Mouse (Mus musculus) cortical plate, adult 2 months (tissue): ENCODE data around the gene Tdrd6. TPM values are rescaled to one million over a fixed set of nuclear protein-coding genes. Genes with fewer than 3 reads are reported as not detected.

Source experiments
- H3K27ac ChIP-seq: fragments of 200-500 bp; 2 replicates; pipeline ENCODE4 v1.5.1; 2012; ENCODE audit warnings: low read length, control low read depth, inconsistent platforms; ENCODE audit not compliant: insufficient read depth
- H3K4me1 ChIP-seq: fragments of 200-500 bp; 2 replicates; pipeline ENCODE4 v1.6.1; 2011; ENCODE audit warnings: low read length; ENCODE audit not compliant: control insufficient read depth, insufficient read depth
- H3K4me3 ChIP-seq: fragments of 200-500 bp; 2 replicates; pipeline ENCODE4 v1.5.1; 2011; ENCODE audit warnings: mild to moderate bottlenecking, low read length, control low read depth; ENCODE audit not compliant: insufficient read depth
- CTCF ChIP-seq: fragments of 200-500 bp; IDR thresholded peaks from 2 replicates; pipeline ENCODE4 v1.5.1; 2011; ENCODE audit warnings: mild to moderate bottlenecking, control low read depth, low read length; ENCODE audit not compliant: insufficient read depth; ENCODE audit errors: extremely low read depth
- POLR2A ChIP-seq: fragments of 200-500 bp; IDR thresholded peaks from 2 replicates; pipeline ENCODE4 v1.6.1; 2011; ENCODE audit warnings: mild to moderate bottlenecking, low read length, control low read depth; ENCODE audit not compliant: insufficient read depth; ENCODE audit errors: extremely low read depth
- polyA plus RNA-seq: library from polyadenylated mRNA; depleted of rRNA; stranded (reverse); fragments of >200 nt; gene quantifications from 2 replicates; pipeline ENCODE4 v1.2.3, GENCODE M21; 2012

The Tdrd6 gene
- polyA plus RNA-seq, 1 experiment, result 1.4 TPM

GRCm38 (mm10) chr17:43649641-43650436, 19.7 kb upstream of the Tdrd6 start:
- H3K4me1 ChIP-seq, result no peaks in the 10 kb centered on the region
- H3K27ac ChIP-seq, result no peak overlapping the region
- peak; percentile 44; the same call in 1 of the 2 replicates for TF ChIP-seq CTCF
- TF ChIP-seq POLR2A, result no peak
- no peak overlapping the region for H3K4me3 ChIP-seq

- H3K4me1 ChIP-seq, result no peaks in the 10 kb centered on the region
- H3K4me3 ChIP-seq, result no peak overlapping the region
- 0 out of 2 replicates have a peak overlapping the region, but pooled peaks have one; percentile 34 for H3K27ac ChIP-seq
- TF ChIP-seq CTCF (no peak), POLR2A (no peak)
Measured at GRCm38 (mm10) chr17:43646925-43647324, 16.8 kb upstream of the Tdrd6 start.

GRCm38 (mm10) chr17:43645136-43645535, 15.0 kb upstream of the Tdrd6 start:
- no peak overlapping the region for H3K27ac ChIP-seq
- no peak overlapping the region for H3K4me3 ChIP-seq
- no peaks in the 10 kb centered on the region for H3K4me1 ChIP-seq
- TF ChIP-seq CTCF, result no peak
- no peak for TF ChIP-seq POLR2A

- TF ChIP-seq CTCF (no peak), POLR2A (no peak)
- H3K27ac ChIP-seq, result no peak overlapping the region
- no peaks in the 10 kb centered on the region for H3K4me1 ChIP-seq
- no peak overlapping the region for H3K4me3 ChIP-seq
Measured at GRCm38 (mm10) chr17:43644375-43644774, 14.3 kb upstream of the Tdrd6 start.

GRCm38 (mm10) chr17:43643191-43643590, 13.1 kb upstream of the Tdrd6 start:
- no peak overlapping the region for H3K27ac ChIP-seq
- no peak for TF ChIP-seq CTCF
- no peak for TF ChIP-seq POLR2A
- H3K4me3 ChIP-seq, result no peak overlapping the region
- no peaks in the 10 kb centered on the region for H3K4me1 ChIP-seq

- H3K4me1 ChIP-seq, result no peaks in the 10 kb centered on the region
- TF ChIP-seq CTCF (no peak), POLR2A (no peak)
- H3K4me3 ChIP-seq, result no peak overlapping the region
- no peak overlapping the region for H3K27ac ChIP-seq
Measured at GRCm38 (mm10) chr17:43640825-43641224, 10.7 kb upstream of the Tdrd6 start.

- Histone ChIP-seq H3K4me3 (no peak overlapping the region), H3K4me1 (no peaks in the 10 kb centered on the region), H3K27ac (no peak overlapping the region)
- no peak for TF ChIP-seq POLR2A
Measured at GRCm38 (mm10) chr17:43637146-43637545, 7.0 kb upstream of the Tdrd6 start.

GRCm38 (mm10) chr17:43630427-43630760, 295 bp upstream of the Tdrd6 start:
- Histone ChIP-seq H3K27ac (no peak overlapping the region), H3K4me1 (no peaks in the 10 kb centered on the region), H3K4me3 (no peak overlapping the region)
- TF ChIP-seq POLR2A (no peak), CTCF (no peak)

GRCm38 (mm10) chr17:43629026-43629495, 1.0 kb downstream of the Tdrd6 start:
- TF ChIP-seq POLR2A, result no peak
- TF ChIP-seq CTCF, result no peak
- H3K27ac ChIP-seq, result no peak overlapping the region
- no peaks in the 10 kb centered on the region for H3K4me1 ChIP-seq
- H3K4me3 ChIP-seq, result no peak overlapping the region

GRCm38 (mm10) chr17:43628246-43628645, 1.9 kb downstream of the Tdrd6 start:
- H3K4me3 ChIP-seq, result no peak overlapping the region
- no peak overlapping the region for H3K27ac ChIP-seq
- no peaks in the 10 kb centered on the region for H3K4me1 ChIP-seq
- no peak for TF ChIP-seq CTCF
- TF ChIP-seq POLR2A, result no peak
